Mouse (Mus musculus) kidney, embryonic 14.5 days (tissue): ENCODE data around the gene Nsun5. TPM values are rescaled to one million over a fixed set of nuclear protein-coding genes. Genes with fewer than 3 reads are reported as not detected.

Source experiments
- ATAC-seq: fragments of 200-750 bp; cut with Nextera tagmentation; 2 replicates; pipeline ENCODE4 v1.8.0; 2017; ENCODE audit warnings: moderate number of reproducible peaks, mild to moderate bottlenecking, moderate TSS enrichment, moderate library complexity; ENCODE audit not compliant: low FRiP score, low TSS enrichment
- H3K27ac ChIP-seq: fragments of 300-500 bp; sonication (generic); 2 replicates; pipeline ENCODE4 v1.5.1; 2014; ENCODE audit warnings: low read depth, mild to moderate bottlenecking, low read length, moderate library complexity, mixed read lengths
- H3K27me3 ChIP-seq: fragments of 300-500 bp; sonication (generic); 2 replicates; pipeline ENCODE4 v1.6.1; 2014; ENCODE audit warnings: mild to moderate bottlenecking, low read length; ENCODE audit not compliant: control insufficient read depth, insufficient read depth
- H3K36me3 ChIP-seq: fragments of 300-500 bp; sonication (generic); 2 replicates; pipeline ENCODE4 v1.6.1; 2014; ENCODE audit warnings: low read length, mixed read lengths; ENCODE audit not compliant: control insufficient read depth, insufficient read depth
- H3K4me1 ChIP-seq: fragments of 300-500 bp; sonication (generic); 2 replicates; pipeline ENCODE4 v1.6.1; 2014; ENCODE audit warnings: low read length, mixed read lengths; ENCODE audit not compliant: control insufficient read depth, insufficient read depth
- H3K4me2 ChIP-seq: fragments of 300-500 bp; sonication (generic); replicated peaks from 2 replicates; pipeline ENCODE4 v1.6.1; 2014; ENCODE audit warnings: low read depth, mild to moderate bottlenecking, low read length
- H3K4me3 ChIP-seq: fragments of 300-500 bp; sonication (generic); 2 replicates; pipeline ENCODE4 v1.5.1; 2014; ENCODE audit warnings: mild to moderate bottlenecking, low read length
- H3K9ac ChIP-seq: fragments of 300-500 bp; sonication (generic); 2 replicates; pipeline ENCODE4 v1.6.1; 2014; ENCODE audit warnings: low read depth, mild to moderate bottlenecking, low read length, moderate library complexity
- H3K9me3 ChIP-seq: fragments of 300-500 bp; sonication (generic); 2 replicates; pipeline ENCODE4 v1.6.1; 2016; ENCODE audit warnings: low read length; ENCODE audit not compliant: control insufficient read depth
- WGBS: fragments of 180-500 bp; shearing (Covaris S2); extraction: QIAGEN DNeasy Blood & Tissue Kit; methylation state at CpG from one replicate; pipeline ENCODE4 v1.1.7; 2014; 5-methylcytosine and 5-hydroxymethylcytosine counted together
- polyA plus RNA-seq: library from polyadenylated mRNA; unstranded; fragments of >200 nt; fragmentation: Nextera tagmentation; extraction: Ambion mirVana; gene quantifications from 2 replicates; pipeline ENCODE4 v1.2.1, GENCODE M21; 2014

The Nsun5 gene
- polyA plus RNA-seq, 1 experiment from 2014 or later = 27.1 TPM

GRCm38 (mm10) chr5:135347511-135348011, 22.2 kb upstream of the Nsun5 start:
- Histone ChIP-seq H3K4me3 (no peak overlapping the region), H3K27me3 (peaks cover under 1% of the 10 kb centered on the region; the same call in 1 of the 2 replicates), H3K9ac (no peak overlapping the region), H3K36me3 (no peaks in the 10 kb centered on the region), H3K4me1 (no peaks in the 10 kb centered on the region), H3K9me3 (peaks cover 3% of the 10 kb centered on the region; the same call in 1 of the 2 replicates), H3K4me2 (no peak overlapping the region), H3K27ac (no peak overlapping the region)
- 74% methylated on average over 4 of the region's 4 CpGs for WGBS
- ATAC-seq = no peak

GRCm38 (mm10) chr5:135349862-135350261, 19.9 kb upstream of the Nsun5 start, which contains the start of gene Fkbp6:
Gene Fkbp6, minus strand, starts transcription at chr5:135350044.
- ATAC-seq = no peak
- no peaks in the 10 kb centered on the region for H3K4me1 ChIP-seq
- no peak within 1 kb of the TSS for H3K4me2 ChIP-seq
- peaks cover 3% of the 10 kb centered on the region; the same call in 1 of the 2 replicates for H3K9me3 ChIP-seq
- no peak within 1 kb of the TSS for H3K9ac ChIP-seq
- no peak within 1 kb of the TSS for H3K4me3 ChIP-seq
- WGBS = 90% methylated on average over 35 of the region's 35 CpGs
- H3K27me3 ChIP-seq = peaks cover 9% of the 10 kb centered on the region
- no peak within 1 kb of the TSS for H3K27ac ChIP-seq
- H3K36me3 ChIP-seq = no peaks in the 10 kb centered on the region

GRCm38 (mm10) chr5:135351606-135352005, 18.1 kb upstream of the Nsun5 start:
- Histone ChIP-seq H3K9ac (no peak overlapping the region), H3K9me3 (peaks cover 3% of the 10 kb centered on the region; the same call in 1 of the 2 replicates), H3K36me3 (no peaks in the 10 kb centered on the region), H3K4me2 (no peak overlapping the region), H3K4me1 (no peaks in the 10 kb centered on the region), H3K27me3 (peaks cover 9% of the 10 kb centered on the region), H3K4me3 (no peak overlapping the region), H3K27ac (no peak overlapping the region)
- no peak for ATAC-seq
- WGBS = 89% methylated on average over 13 of the region's 13 CpGs

- Histone ChIP-seq H3K27me3 (peaks cover 9% of the 10 kb centered on the region), H3K36me3 (no peaks in the 10 kb centered on the region), H3K4me3 (no peak within 1 kb of the TSS), H3K9ac (no peak within 1 kb of the TSS), H3K27ac (no peak within 1 kb of the TSS), H3K9me3 (peaks cover 3% of the 10 kb centered on the region; the same call in 1 of the 2 replicates), H3K4me2 (no peak within 1 kb of the TSS), H3K4me1 (no peaks in the 10 kb centered on the region)
- 61% methylated on average over 9 of the region's 9 CpGs for WGBS
- no peak for ATAC-seq
These were observed 16.8 kb upstream of the Nsun5 start, which contains the start of gene Trim50 for GRCm38 (mm10) chr5:135352995-135353394. Gene Trim50, plus strand, starts transcription at chr5:135353295.

GRCm38 (mm10) chr5:135353564-135353963, 16.2 kb upstream of the Nsun5 start:
- ATAC-seq = no peak
- WGBS = 23% methylated on average over 19 of the region's 20 CpGs
- Histone ChIP-seq H3K27me3 (peaks cover 9% of the 10 kb centered on the region), H3K4me3 (no peak overlapping the region), H3K4me1 (no peaks in the 10 kb centered on the region), H3K36me3 (no peaks in the 10 kb centered on the region), H3K27ac (no peak overlapping the region), H3K9me3 (peaks cover 3% of the 10 kb centered on the region; the same call in 1 of the 2 replicates), H3K9ac (no peak overlapping the region), H3K4me2 (no peak overlapping the region)

- no peak for ATAC-seq
- 40% methylated on average over 1 of the region's 1 CpGs for WGBS
- H3K4me1 ChIP-seq = no peaks in the 10 kb centered on the region
These were observed 13.7 kb upstream of the Nsun5 start for GRCm38 (mm10) chr5:135356090-135356489.

GRCm38 (mm10) chr5:135357556-135357955, 12.2 kb upstream of the Nsun5 start:
- no peak for ATAC-seq
- Histone ChIP-seq H3K27me3 (peaks cover 9% of the 10 kb centered on the region), H3K4me3 (no peak overlapping the region), H3K9ac (no peak overlapping the region), H3K4me2 (no peak overlapping the region), H3K27ac (no peak overlapping the region), H3K36me3 (no peaks in the 10 kb centered on the region), H3K4me1 (no peaks in the 10 kb centered on the region), H3K9me3 (no peaks in the 10 kb centered on the region)
- 73% methylated on average over 2 of the region's 2 CpGs for WGBS

More at GRCm38 (mm10) chr5:135356090-135356489, 13.7 kb upstream of the Nsun5 start:
- Histone ChIP-seq H3K36me3 (no peaks in the 10 kb centered on the region), H3K4me2 (no peak overlapping the region), H3K27ac (no peak overlapping the region), H3K4me3 (no peak overlapping the region), H3K9ac (no peak overlapping the region), H3K9me3 (no peaks in the 10 kb centered on the region), H3K27me3 (peaks cover 9% of the 10 kb centered on the region)

GRCm38 (mm10) chr5:135359772-135360171, 10.0 kb upstream of the Nsun5 start:
- Histone ChIP-seq H3K4me1 (no peaks in the 10 kb centered on the region), H3K9me3 (no peaks in the 10 kb centered on the region), H3K9ac (no peak overlapping the region), H3K4me2 (no peak overlapping the region), H3K36me3 (no peaks in the 10 kb centered on the region), H3K27ac (no peak overlapping the region), H3K4me3 (no peak overlapping the region), H3K27me3 (no peaks in the 10 kb centered on the region)
- 95% methylated on average over 2 of the region's 2 CpGs for WGBS
- no peak for ATAC-seq

- Histone ChIP-seq H3K9me3 (no peaks in the 10 kb centered on the region), H3K27ac (no peak overlapping the region), H3K4me3 (no peak overlapping the region), H3K4me1 (no peaks in the 10 kb centered on the region), H3K36me3 (no peaks in the 10 kb centered on the region), H3K4me2 (no peak overlapping the region), H3K27me3 (no peaks in the 10 kb centered on the region), H3K9ac (no peak overlapping the region)
- WGBS = 95% methylated on average over 3 of the region's 3 CpGs
- ATAC-seq = no peak
These were observed 7.2 kb upstream of the Nsun5 start for GRCm38 (mm10) chr5:135362572-135362971.
